Mouse (Mus musculus) hindbrain, embryonic 14.5 days (tissue): ENCODE data around the gene Timm8a1. TPM values are rescaled to one million over a fixed set of nuclear protein-coding genes. Genes with fewer than 3 reads are reported as not detected.
"Not testable (repeated sequence)": the region's sequence is repeated elsewhere in the genome, so short reads cannot be mapped to it uniquely, and the experiment has no call there.

Experiments used
- ATAC-seq: fragments of 200-750 bp; cut with Nextera tagmentation; 2 replicates; pipeline ENCODE4 v1.8.0; 2017; ENCODE audit warnings: moderate number of reproducible peaks, mild to moderate bottlenecking, moderate TSS enrichment, moderate library complexity; ENCODE audit not compliant: low FRiP score
- DNase-seq: peaks from one replicate; pipeline ENCODE4 v3.0.0-alpha.2; 2015; ENCODE audit warnings: low spot score
- H3K27ac ChIP-seq: fragments of 300-500 bp; sonication (generic); 2 replicates; pipeline ENCODE4 v1.5.1; 2014; ENCODE audit warnings: mild to moderate bottlenecking, moderate library complexity
- H3K27me3 ChIP-seq: fragments of 300-500 bp; sonication (generic); 2 replicates; pipeline ENCODE4 v1.6.1; 2014; ENCODE audit warnings: mild to moderate bottlenecking, low read length, mixed read lengths; ENCODE audit not compliant: control insufficient read depth, insufficient read depth
- H3K36me3 ChIP-seq: fragments of 300-500 bp; sonication (generic); replicated peaks from 2 replicates; pipeline ENCODE4 v1.6.1; 2014; ENCODE audit not compliant: control insufficient read depth, insufficient read depth
- H3K4me1 ChIP-seq: fragments of 300-500 bp; sonication (generic); replicated peaks from 2 replicates; pipeline ENCODE4 v1.6.1; 2014; ENCODE audit warnings: antibody characterized with exemption, low read length, mixed read lengths; ENCODE audit not compliant: control insufficient read depth, insufficient read depth
- H3K4me2 ChIP-seq: fragments of 300-500 bp; sonication (generic); replicated peaks from 2 replicates; pipeline ENCODE4 v1.6.1; 2014; ENCODE audit warnings: mild to moderate bottlenecking, moderate library complexity
- H3K4me3 ChIP-seq: fragments of 300-500 bp; sonication (generic); replicated peaks from 2 replicates; pipeline ENCODE4 v1.5.1; 2014; ENCODE audit warnings: mild to moderate bottlenecking, low read length
- H3K9ac ChIP-seq: fragments of 300-500 bp; sonication (generic); 2 replicates; pipeline ENCODE4 v1.6.1; 2014
- H3K9me3 ChIP-seq: fragments of 300-500 bp; sonication (generic); 2 replicates; pipeline ENCODE4 v1.6.1; 2016; ENCODE audit warnings: low read length; ENCODE audit not compliant: control insufficient read depth
- WGBS: fragments of 180-500 bp; shearing (Covaris S2); extraction: QIAGEN DNeasy Blood & Tissue Kit; methylation state at CpG from one replicate; pipeline ENCODE4 v1.1.7; 2014; 5-methylcytosine and 5-hydroxymethylcytosine counted together
- polyA plus RNA-seq: library from polyadenylated mRNA; unstranded; fragments of >200 nt; fragmentation: Nextera tagmentation; extraction: Ambion mirVana; gene quantifications from 2 replicates; pipeline ENCODE4 v1.2.1, GENCODE M21; 2014

The Timm8a1 gene
- polyA plus RNA-seq, 1 experiment from 2014 or later, result 50.1 TPM

- Histone ChIP-seq H3K9me3 (no peaks in the 10 kb centered on the region), H3K9ac (peak overlapping the region; percentile 61), H3K4me2 (peak overlapping the region; percentile 61), H3K36me3 (no peaks in the 10 kb centered on the region), H3K4me3 (peak overlapping the region; percentile 45), H3K4me1 (no peaks in the 10 kb centered on the region), H3K27me3 (no peaks in the 10 kb centered on the region), H3K27ac (no peak overlapping the region)
- 30% methylated on average over 12 of the region's 12 CpGs for WGBS
- ATAC-seq (no peak), DNase-seq (no peak)
Observed at GRCm38 (mm10) chrX:134540414-134541135, 1.1 kb downstream of the Timm8a1 start.

GRCm38 (mm10) chrX:134539795-134540194 lies 1.9 kb downstream of the Timm8a1 start:
- not testable (repeated sequence) for H3K4me3 ChIP-seq, H3K27ac ChIP-seq, H3K9ac ChIP-seq, H3K36me3 ChIP-seq, ATAC-seq, H3K4me2 ChIP-seq, DNase-seq, H3K4me1 ChIP-seq, H3K9me3 ChIP-seq, H3K27me3 ChIP-seq
- 92% methylated on average over 10 of the region's 10 CpGs for WGBS

- no peak overlapping the region for H3K4me3 ChIP-seq
- H3K9me3 ChIP-seq, result no peaks in the 10 kb centered on the region
- H3K27me3 ChIP-seq, result no peaks in the 10 kb centered on the region
- H3K4me2 ChIP-seq, result no peak overlapping the region
- H3K9ac ChIP-seq, result no peak overlapping the region
- 82% methylated on average over 2 of the region's 2 CpGs for WGBS
- ATAC-seq (no peak), DNase-seq (no peak)
- no peaks in the 10 kb centered on the region for H3K36me3 ChIP-seq
- H3K27ac ChIP-seq, result no peak overlapping the region
- no peaks in the 10 kb centered on the region for H3K4me1 ChIP-seq
Observed at GRCm38 (mm10) chrX:134533346-134533745, 8.3 kb downstream of the Timm8a1 start.

GRCm38 (mm10) chrX:134525260-134525659 lies 16.4 kb downstream of the Timm8a1 start:
- H3K9me3 ChIP-seq, result no peaks in the 10 kb centered on the region
- H3K4me3 ChIP-seq, result no peak overlapping the region
- H3K27ac ChIP-seq, result no peak overlapping the region
- no peaks in the 10 kb centered on the region for H3K36me3 ChIP-seq
- H3K27me3 ChIP-seq, result no peaks in the 10 kb centered on the region
- ATAC-seq (no peak), DNase-seq (no peak)
- H3K9ac ChIP-seq, result no peak overlapping the region
- H3K4me1 ChIP-seq, result no peaks in the 10 kb centered on the region
- H3K4me2 ChIP-seq, result no peak overlapping the region
- WGBS, result 82% methylated on average over 4 of the region's 4 CpGs

GRCm38 (mm10) chrX:134523772-134524171 lies 17.9 kb downstream of the Timm8a1 start:
- no peak overlapping the region for H3K27ac ChIP-seq
- no peaks in the 10 kb centered on the region for H3K36me3 ChIP-seq
- H3K27me3 ChIP-seq, result no peaks in the 10 kb centered on the region
- WGBS, result 80% methylated on average over 4 of the region's 4 CpGs
- no peak overlapping the region for H3K4me2 ChIP-seq
- H3K4me3 ChIP-seq, result no peak overlapping the region
- DNase-seq (no peak), ATAC-seq (no peak)
- no peak overlapping the region for H3K9ac ChIP-seq
- H3K9me3 ChIP-seq, result no peaks in the 10 kb centered on the region
- H3K4me1 ChIP-seq, result no peaks in the 10 kb centered on the region

GRCm38 (mm10) chrX:134509473-134509872 lies 32.2 kb downstream of the Timm8a1 start:
- WGBS, result 40% methylated on average over 2 of the region's 2 CpGs
- H3K9me3 ChIP-seq, result no peaks in the 10 kb centered on the region
- no peak overlapping the region for H3K4me3 ChIP-seq
- no peak overlapping the region for H3K4me2 ChIP-seq
- DNase-seq (no peak), ATAC-seq (no peak)
- H3K27me3 ChIP-seq, result no peaks in the 10 kb centered on the region
- no peaks in the 10 kb centered on the region for H3K36me3 ChIP-seq
- H3K9ac ChIP-seq, result no peak overlapping the region
- no peak overlapping the region for H3K27ac ChIP-seq
- H3K4me1 ChIP-seq, result no peaks in the 10 kb centered on the region

GRCm38 (mm10) chrX:134507977-134508376 lies 33.7 kb downstream of the Timm8a1 start:
- Histone ChIP-seq H3K27me3 (no peaks in the 10 kb centered on the region), H3K4me3 (no peak overlapping the region), H3K36me3 (no peaks in the 10 kb centered on the region), H3K9me3 (no peaks in the 10 kb centered on the region), H3K4me2 (no peak overlapping the region), H3K27ac (no peak overlapping the region), H3K9ac (no peak overlapping the region), H3K4me1 (no peaks in the 10 kb centered on the region)
- DNase-seq (no peak), ATAC-seq (no peak)
- WGBS, result 75% methylated on average over 6 of the region's 6 CpGs

GRCm38 (mm10) chrX:134500651-134501050 lies 41.0 kb downstream of the Timm8a1 start:
- Histone ChIP-seq H3K4me3 (no peak overlapping the region), H3K4me1 (no peaks in the 10 kb centered on the region), H3K9me3 (no peaks in the 10 kb centered on the region), H3K9ac (no peak overlapping the region), H3K4me2 (no peak overlapping the region), H3K36me3 (no peaks in the 10 kb centered on the region), H3K27ac (no peak overlapping the region), H3K27me3 (no peaks in the 10 kb centered on the region)
- ATAC-seq (no peak), DNase-seq (no peak)
- WGBS, result 88% methylated on average over 8 of the region's 8 CpGs
